9 mouse cellular contexts compared by ENCODE assay signal in the genomic region with DNA sequence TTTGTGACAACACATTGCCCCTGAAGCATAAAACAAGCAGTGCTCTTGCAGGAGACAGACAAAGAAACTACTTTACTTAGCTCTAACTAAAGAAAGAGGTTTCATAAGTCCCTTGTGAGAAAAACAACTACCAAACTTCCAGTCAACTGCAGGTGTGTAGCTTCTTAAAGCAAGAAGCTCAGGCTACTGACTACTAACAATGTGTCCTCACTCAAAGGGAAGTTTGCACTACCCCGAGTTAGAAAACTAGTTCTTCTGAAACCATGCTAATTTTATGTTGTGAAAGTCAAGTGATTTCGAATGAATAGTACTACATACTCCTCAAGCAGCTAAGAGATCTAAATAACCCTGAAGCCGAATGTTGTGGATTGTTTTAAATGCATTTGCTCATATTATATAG. TPM values are rescaled to one million over a fixed set of nuclear protein-coding genes. Genes with fewer than 3 reads are reported as not detected.
DNase-seq lines count a peak whose midpoint lies in the region; ATAC-seq and TF ChIP-seq lines count a peak whose summit lies in the region.
"Had no signal": no experiment of that assay in that cellular context is flagged by ENCODE, and none has a peak within 500 bp of the region (broad histone marks: within the 10 kb centered on the region; RNA-seq: fewer than 3 reads in every experiment).

No protein-coding gene starts in this region.

- no peak for TF ChIP-seq POLR2A in cortical plate, adult 2 months (IDR thresholded peaks at IDR 0.05; ENCODE audit: extremely low read depth, insufficient read depth, low read length)

- no peak for TF ChIP-seq CTCF in cortical plate, adult 2 months (IDR thresholded peaks at IDR 0.05; ENCODE audit: extremely low read depth, insufficient read depth, low read length)

- 70% methylated on average over 3 of the region's 3 CpGs for WGBS in kidney, embryonic 14.5 days
- WGBS in hindbrain, embryonic 12.5 days = 70% methylated on average over 3 of the region's 3 CpGs
- 78% methylated on average over 3 of the region's 3 CpGs for WGBS in midbrain, embryonic 11.5 days

- no peak for DNase-seq in kidney, postnatal 25 days
- peak; percentile 78 for DNase-seq in midbrain, embryonic 11.5 days (ENCODE audit: low spot score, missing footprints)
- DNase-seq in cerebellum, adult 18-20 months = no peak
- no peak for DNase-seq in layer of hippocampus, adult 18-20 months (ENCODE audit: low spot score in 2 of 2)

- peak overlapping the region; percentile 78 for H3K4me3 ChIP-seq in kidney, embryonic 14.5 days (ENCODE audit: low read length)
- H3K4me3 ChIP-seq in cortical plate, adult 2 months (ENCODE audit: insufficient read depth, low read length) = peak overlapping the region; percentile 85; the same call in 1 of the 2 replicates
- H3K4me3 ChIP-seq in hindbrain, embryonic 12.5 days = no peak overlapping the region
- H3K4me3 ChIP-seq in midbrain, embryonic 11.5 days (ENCODE audit: low read depth, low read length) = no peak overlapping the region

- peak overlapping the region; percentile 42; the same call in 1 of the 2 replicates for H3K9ac ChIP-seq in kidney, embryonic 14.5 days (ENCODE audit: low read depth, low read length)
- H3K9ac ChIP-seq in hindbrain, embryonic 12.5 days = no peak overlapping the region
- H3K9ac ChIP-seq in midbrain, embryonic 11.5 days (ENCODE audit: low read length) = no peak overlapping the region

- no peaks in the 10 kb centered on the region for H3K4me1 ChIP-seq in kidney, embryonic 14.5 days (ENCODE audit: control insufficient read depth, insufficient read depth, low read length)
- H3K4me1 ChIP-seq in cortical plate, adult 2 months (ENCODE audit: control insufficient read depth, insufficient read depth, low read length) = peaks cover 2% of the 10 kb centered on the region; the same call in 1 of the 2 replicates
- peaks cover 4% of the 10 kb centered on the region; the same call in 1 of the 2 replicates for H3K4me1 ChIP-seq in hindbrain, embryonic 12.5 days
- no peaks in the 10 kb centered on the region for H3K4me1 ChIP-seq in midbrain, embryonic 11.5 days (ENCODE audit: control insufficient read depth, insufficient read depth, low read length)

- H3K27ac ChIP-seq in kidney, embryonic 14.5 days (ENCODE audit: low read depth, low read length) = no peak overlapping the region
- H3K27ac ChIP-seq in cortical plate, adult 2 months (ENCODE audit: insufficient read depth, low read length) = no peak overlapping the region
- no peak overlapping the region for H3K27ac ChIP-seq in hindbrain, embryonic 12.5 days
- no peak overlapping the region for H3K27ac ChIP-seq in midbrain, embryonic 11.5 days (ENCODE audit: low read depth, low read length)

- H3K9me3 ChIP-seq in kidney, embryonic 14.5 days (ENCODE audit: control insufficient read depth, low read length) = no peaks in the 10 kb centered on the region
- no peaks in the 10 kb centered on the region for H3K9me3 ChIP-seq in hindbrain, embryonic 12.5 days (replicated peaks)
- H3K9me3 ChIP-seq in midbrain, embryonic 11.5 days (ENCODE audit: control insufficient read depth, low read length) = no peaks in the 10 kb centered on the region

- no peaks in the 10 kb centered on the region for H3K27me3 ChIP-seq in kidney, embryonic 14.5 days (ENCODE audit: control insufficient read depth, insufficient read depth, low read length)
- no peaks in the 10 kb centered on the region for H3K27me3 ChIP-seq in hindbrain, embryonic 12.5 days
- no peaks in the 10 kb centered on the region for H3K27me3 ChIP-seq in midbrain, embryonic 11.5 days (ENCODE audit: control insufficient read depth, insufficient read depth, low read length)

- no peaks in the 10 kb centered on the region; the same call in 1 of the 2 replicates for H3K36me3 ChIP-seq in kidney, embryonic 14.5 days (ENCODE audit: control insufficient read depth, insufficient read depth, low read length)
- H3K36me3 ChIP-seq in hindbrain, embryonic 12.5 days = no peaks in the 10 kb centered on the region
- no peaks in the 10 kb centered on the region for H3K36me3 ChIP-seq in midbrain, embryonic 11.5 days (ENCODE audit: control insufficient read depth, insufficient read depth, low read length)

- ATAC-seq in kidney, embryonic 14.5 days (ENCODE audit: low FRiP score, low TSS enrichment) = no peak
- ATAC-seq in hindbrain, embryonic 12.5 days (ENCODE audit: low FRiP score) = no peak
- no peak for ATAC-seq in midbrain, embryonic 11.5 days (ENCODE audit: low FRiP score)
- no peak for ATAC-seq in cerebellum, adult (ENCODE audit: insufficient number of reproducible peaks, low FRiP score, low TSS enrichment)
- ATAC-seq: inflammation-experienced regulatory T-cells, adult 6 months had no signal

- peak overlapping the region; percentile 62 for H3K4me2 ChIP-seq in kidney, embryonic 14.5 days (replicated peaks; ENCODE audit: low read depth, low read length)
- peak overlapping the region; percentile 64 for H3K4me2 ChIP-seq in hindbrain, embryonic 12.5 days (replicated peaks)
- peak overlapping the region; percentile 62 for H3K4me2 ChIP-seq in midbrain, embryonic 11.5 days

RNA-seq across cellular contexts. Expression of a gene that starts 1.6 kb away (rescaled TPM):
- polyA plus RNA-seq in kidney, embryonic 14.5 days (2014; fragmentation: Nextera tagmentation; extraction: Ambion mirVana) = 12.2 and 25.5 TPM in 2 replicates
- polyA plus RNA-seq in cortical plate, adult 2 months (2012; rRNA removed) = 14.1 TPM in 2 replicates
- 22.5 and 23.9 TPM in 2 replicates for polyA plus RNA-seq in hindbrain, embryonic 12.5 days (2016; fragmentation: Nextera tagmentation; extraction: Ambion mirVana)
- 27.7 and 28.5 TPM in 2 replicates for polyA plus RNA-seq in midbrain, embryonic 11.5 days (2014; fragmentation: Nextera tagmentation; extraction: Ambion mirVana)
- total RNA-seq in layer of hippocampus, adult 18-20 months (2021) = 10 to 100 TPM; 28.1 to 32.0 TPM

Comparison
In these comparisons a context has a peak if more than half of its experiments do, and no peak if none do; other contexts are left out.
1. H3K4me3 ChIP-seq: peak in kidney, embryonic 14.5 days (single experiment) and cortical plate, adult 2 months (single experiment); none in hindbrain, embryonic 12.5 days (single experiment) and midbrain, embryonic 11.5 days (single experiment).
2. Peak in every context shown above with its lines, with median percentiles within 50 percentile points of each other: H3K4me2 ChIP-seq.